Mouse (Mus musculus) embryonic fibroblast, embryonic 13.5 days (primary cell): ENCODE data around the gene Ctps.

Source experiments
- CTCF ChIP-seq: IDR thresholded peaks from 2 replicates; pipeline ENCODE4 v1.5.1; 2011; ENCODE audit warnings: mild to moderate bottlenecking, control low read depth, low read length, moderate library complexity, borderline replicate concordance; ENCODE audit not compliant: insufficient read depth
- POLR2A ChIP-seq: IDR thresholded peaks from 2 replicates; pipeline ENCODE4 v1.6.1; 2011; ENCODE audit warnings: low read depth, mild to moderate bottlenecking, control low read depth, low read length, moderate library complexity

DNA sequence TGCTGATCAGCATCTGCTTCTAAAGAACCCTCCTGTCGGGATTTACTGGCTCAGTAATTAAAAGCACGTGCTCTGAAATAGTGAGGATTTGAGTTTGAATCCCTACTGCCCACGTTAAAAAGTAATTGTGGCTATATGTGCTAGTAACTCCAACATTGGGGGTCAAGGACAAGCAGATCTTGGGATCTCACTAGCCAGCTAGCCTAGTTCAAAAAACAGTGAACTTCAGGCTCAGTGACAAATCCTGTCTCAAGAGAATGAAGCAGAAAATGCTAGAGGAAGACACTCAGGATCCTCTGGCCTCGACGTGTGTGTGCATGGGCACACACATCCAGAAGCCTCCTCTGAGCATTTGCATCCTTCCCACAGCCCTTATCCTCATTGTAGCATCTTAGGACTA, 48.3 kb downstream of the Ctps start:
- no peak for TF ChIP-seq POLR2A
- no peak for TF ChIP-seq CTCF
